Mouse (Mus musculus): ENCODE measurements around the gene Cfap65.

GRCm38 (mm10) chr1:74961722-74962121, 26.3 kb upstream of the Cfap65 start:
- TF ChIP-seq CTCF (IDR thresholded peaks at IDR 0.05; ENCODE audit: extremely low read depth, insufficient read depth, insufficient read length, insufficient replicate concordance) (no peak), POLR2A (IDR thresholded peaks at IDR 0.05; ENCODE audit: low read depth, low read length) (no peak)

Data from spleen, adult 2 months (tissue).